In the genomic region with DNA sequence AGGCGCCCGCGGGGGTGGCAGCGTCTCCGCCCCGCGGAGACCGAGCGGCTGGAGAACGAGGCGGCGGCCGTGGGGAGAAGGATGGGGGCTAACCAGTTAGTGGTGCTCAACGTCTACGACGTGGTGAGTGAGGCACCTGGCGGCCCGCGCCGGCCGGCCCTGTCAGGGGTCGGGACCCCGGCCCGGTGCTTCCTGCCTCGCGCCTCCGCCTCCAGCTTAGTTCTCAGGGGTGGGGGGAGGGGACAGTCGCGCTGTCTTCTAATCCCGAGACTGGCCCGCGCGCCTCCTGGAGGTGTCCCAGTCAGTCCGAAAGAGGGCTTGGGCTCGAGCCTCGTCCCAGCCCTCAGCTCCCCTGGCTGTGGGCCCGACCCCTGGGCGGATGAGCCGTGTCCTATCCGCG, we compare ENCODE assay signal across 8 mouse cellular contexts. TPM values are rescaled to one million over a fixed set of nuclear protein-coding genes. Genes with fewer than 3 reads are reported as not detected.
DNase-seq lines count a peak whose midpoint lies in the region; ATAC-seq and TF ChIP-seq lines count a peak whose summit lies in the region.
"Not testable (repeated sequence)": the region's sequence is repeated elsewhere in the genome, so short reads cannot be mapped to it uniquely, and the experiment has no call there.

No protein-coding gene starts in this region.

- H3K4me3 ChIP-seq in ES-Bruce4 (ENCODE audit: low read depth, low read length), result peak overlapping the region; percentile 48
- H3K4me3 ChIP-seq in forebrain, embryonic 15.5 days, result peak overlapping the region; percentile 73
- peak overlapping the region; percentile 69 for H3K4me3 ChIP-seq in heart, postnatal 0 days (ENCODE audit: low read depth, low read length)
- H3K4me3 ChIP-seq in kidney, embryonic 15.5 days (replicated peaks), result peak overlapping the region; percentile 68
- H3K4me3 ChIP-seq in liver, embryonic 14.5 days (ENCODE audit: insufficient read depth in 1 of 2, low read depth in 2 of 2, low read length in 2 of 2), result peak overlapping the region; percentile 63 to 68
- peak overlapping the region; percentile 60 for H3K4me3 ChIP-seq in midbrain, embryonic 13.5 days (replicated peaks)
- peak overlapping the region; percentile 52 for H3K4me3 ChIP-seq in stomach, embryonic 14.5 days (ENCODE audit: low read depth, low read length)

- H3K27me3 ChIP-seq in ES-Bruce4 (ENCODE audit: control insufficient read depth, insufficient read depth, low read length, poor library complexity, severe bottlenecking); forebrain, embryonic 15.5 days; heart, postnatal 0 days (ENCODE audit: control insufficient read depth, insufficient read depth, low read length); kidney, embryonic 15.5 days; liver, embryonic 14.5 days (ENCODE audit: control insufficient read depth, insufficient read depth, low read length); midbrain, embryonic 13.5 days; stomach, embryonic 14.5 days (ENCODE audit: control insufficient read depth, insufficient read depth, low read length): not testable (repeated sequence)

- DNase-seq in embryo, embryonic 11.5 days (ENCODE audit: low read depth, low spot score), result peak; percentile 2
- not testable (repeated sequence) for DNase-seq in heart, postnatal 0 days (ENCODE audit: low spot score); liver, embryonic 14.5 days (ENCODE audit: low read depth in 3 of 3, low spot score in 3 of 3)

- H3K9ac ChIP-seq in ES-Bruce4 (ENCODE audit: low read depth, poor library complexity, severe bottlenecking), result peak overlapping the region; percentile 84
- peak overlapping the region; percentile 61 for H3K9ac ChIP-seq in forebrain, embryonic 15.5 days (replicated peaks)
- 0 out of 2 replicates have a peak overlapping the region, but pooled peaks have one; percentile 46 for H3K9ac ChIP-seq in heart, postnatal 0 days (replicated peaks; ENCODE audit: low read depth, low read length)
- H3K9ac ChIP-seq in kidney, embryonic 15.5 days, result peak overlapping the region; percentile 44
- H3K9ac ChIP-seq in liver, embryonic 14.5 days (replicated peaks), result peak overlapping the region; percentile 54
- peak overlapping the region; percentile 74 for H3K9ac ChIP-seq in midbrain, embryonic 13.5 days (replicated peaks)
- H3K9ac ChIP-seq in stomach, embryonic 14.5 days (replicated peaks; ENCODE audit: low read depth, low read length), result 0 out of 2 replicates have a peak overlapping the region, but pooled peaks have one; percentile 14

- TF ChIP-seq POLR2A in ES-Bruce4 (IDR thresholded peaks at IDR 0.05; ENCODE audit: insufficient read depth, low read length), result not testable (repeated sequence)

- H3K9me3 ChIP-seq in ES-Bruce4 (replicated peaks; ENCODE audit: control insufficient read depth, insufficient read depth, low read length, poor library complexity, severe bottlenecking); forebrain, embryonic 15.5 days; heart, postnatal 0 days (replicated peaks; ENCODE audit: control insufficient read depth, low read length); kidney, embryonic 15.5 days (replicated peaks); liver, embryonic 14.5 days (ENCODE audit: control insufficient read depth, low read length); midbrain, embryonic 13.5 days; stomach, embryonic 14.5 days (ENCODE audit: control insufficient read depth, low read depth, low read length): not testable (repeated sequence)

- peak overlapping the region; percentile 45 for H3K4me2 ChIP-seq in forebrain, embryonic 15.5 days (replicated peaks)
- peak overlapping the region; percentile 66 for H3K4me2 ChIP-seq in heart, postnatal 0 days (ENCODE audit: low read depth, low read length)
- H3K4me2 ChIP-seq in kidney, embryonic 15.5 days, result peak overlapping the region; percentile 70
- H3K4me2 ChIP-seq in liver, embryonic 14.5 days (ENCODE audit: low read depth), result peak overlapping the region; percentile 69
- peak overlapping the region; percentile 55 for H3K4me2 ChIP-seq in midbrain, embryonic 13.5 days (replicated peaks)
- peak overlapping the region; percentile 32 for H3K4me2 ChIP-seq in stomach, embryonic 14.5 days (replicated peaks; ENCODE audit: low read depth, low read length)

- under 1% methylated on average over 26 of the region's 41 CpGs for WGBS in forebrain, embryonic 15.5 days
- WGBS in heart, postnatal 0 days, result under 1% methylated on average over 24 of the region's 41 CpGs
- 0% methylated on average over 18 of the region's 41 CpGs for WGBS in kidney, embryonic 15.5 days
- under 1% methylated on average over 22 of the region's 41 CpGs for WGBS in liver, embryonic 14.5 days (ENCODE audit: insufficient replicate concordance)
- WGBS in midbrain, embryonic 13.5 days, result 0% methylated on average over 21 of the region's 41 CpGs
- WGBS in stomach, embryonic 14.5 days, result 0% methylated on average over 22 of the region's 41 CpGs

- not testable (repeated sequence) for ATAC-seq in forebrain, embryonic 15.5 days (replicated peaks); stomach, embryonic 14.5 days (ENCODE audit: insufficient number of reproducible peaks, insufficient read depth, low FRiP score, low read depth)
- peak; percentile 34 for ATAC-seq in heart, postnatal 0 days (ENCODE audit: insufficient read depth, low read depth)
- ATAC-seq in kidney, embryonic 15.5 days (replicated peaks; ENCODE audit: low FRiP score), result peak; percentile 60
- ATAC-seq in liver, embryonic 14.5 days (ENCODE audit: insufficient read depth), result peak; percentile 51
- peak; percentile 65; the same call in 1 of the 2 replicates for ATAC-seq in midbrain, embryonic 13.5 days

- TF ChIP-seq CTCF in ES-Bruce4 (IDR thresholded peaks at IDR 0.05; ENCODE audit: low read depth, low read length); heart, postnatal 0 days (IDR thresholded peaks at IDR 0.05; ENCODE audit: low read depth); liver, embryonic 14.5 days (IDR thresholded peaks at IDR 0.05; ENCODE audit: low read depth): not testable (repeated sequence)

- not testable (repeated sequence) for H3K4me1 ChIP-seq in ES-Bruce4 (ENCODE audit: control insufficient read depth, insufficient read depth, low read length); forebrain, embryonic 15.5 days; heart, postnatal 0 days (ENCODE audit: control insufficient read depth, insufficient read depth); kidney, embryonic 15.5 days; liver, embryonic 14.5 days (replicated peaks; ENCODE audit: control insufficient read depth in 2 of 2, insufficient read depth in 2 of 2, low read length in 1 of 2); midbrain, embryonic 13.5 days (replicated peaks); stomach, embryonic 14.5 days (ENCODE audit: control insufficient read depth, insufficient read depth, low read length)

- TF ChIP-seq EP300 in ES-Bruce4 (IDR thresholded peaks at IDR 0.05; ENCODE audit: insufficient read depth, low read depth, low read length); heart, postnatal 0 days (IDR thresholded peaks at IDR 0.05; ENCODE audit: low read depth); liver, embryonic 14.5 days (IDR thresholded peaks at IDR 0.05; ENCODE audit: low read depth): not testable (repeated sequence)

- H3K27ac ChIP-seq in ES-Bruce4 (ENCODE audit: insufficient read depth, low read length); liver, embryonic 14.5 days; stomach, embryonic 14.5 days (ENCODE audit: low read length): not testable (repeated sequence)
- peak overlapping the region; percentile 64 for H3K27ac ChIP-seq in forebrain, embryonic 15.5 days (replicated peaks)
- H3K27ac ChIP-seq in heart, postnatal 0 days (ENCODE audit: low read depth), result peak overlapping the region; percentile 65
- peak overlapping the region; percentile 64; the same call in 1 of the 2 replicates for H3K27ac ChIP-seq in kidney, embryonic 15.5 days
- 0 out of 2 replicates have a peak overlapping the region, but pooled peaks have one; percentile 35 for H3K27ac ChIP-seq in midbrain, embryonic 13.5 days

- H3K36me3 ChIP-seq in ES-Bruce4 (ENCODE audit: control insufficient read depth, insufficient read depth, low read length, poor library complexity, severe bottlenecking); forebrain, embryonic 15.5 days; heart, postnatal 0 days (replicated peaks; ENCODE audit: control insufficient read depth, insufficient read depth, low read length); kidney, embryonic 15.5 days; liver, embryonic 14.5 days (replicated peaks; ENCODE audit: control insufficient read depth, insufficient read depth, low read depth); midbrain, embryonic 13.5 days; stomach, embryonic 14.5 days (ENCODE audit: control insufficient read depth, insufficient read depth, low read length): not testable (repeated sequence)

RNA-seq across cellular contexts. Expression of a gene that starts 0.4 kb away (rescaled TPM):
- not detected in 2 replicates for polyA plus RNA-seq in ES-Bruce4 (2011; ENCODE audit: insufficient read depth, insufficient read length, low read depth, missing spikeins)
- 0.15 TPM in 2 replicates for polyA plus RNA-seq in forebrain, embryonic 15.5 days (2015; fragmentation: Nextera tagmentation; extraction: Ambion mirVana)
- not detected in 2 replicates for total RNA-seq in heart, postnatal 0 days (2014; rRNA removed; ENCODE audit: low replicate concordance)
- 0.12 and 0.21 TPM in 2 replicates for polyA plus RNA-seq in heart, postnatal 0 days (2015; fragmentation: Nextera tagmentation; extraction: Ambion mirVana)
- polyA plus RNA-seq in kidney, embryonic 15.5 days (2015; fragmentation: Nextera tagmentation; extraction: Ambion mirVana), result 0.19 and 0.23 TPM in 2 replicates
- not detected in 2 replicates for polyA plus RNA-seq in liver, embryonic 14.5 days (2012; rRNA removed)
- polyA plus RNA-seq in liver, embryonic 14.5 days (2014; fragmentation: Nextera tagmentation; extraction: Ambion mirVana), result 0.06 TPM in 1 of 2 replicates, not detected in the other
- polyA plus RNA-seq in midbrain, embryonic 13.5 days (2015; fragmentation: Nextera tagmentation; extraction: Ambion mirVana), result 0.27 and 0.28 TPM in 2 replicates
- 0.27 and 0.46 TPM in 2 replicates for polyA plus RNA-seq in stomach, embryonic 14.5 days (2014; fragmentation: Nextera tagmentation; extraction: Ambion mirVana)

Comparison
In these comparisons a context has a peak if more than half of its experiments do, and no peak if none do; other contexts are left out.
1. H3K9ac ChIP-seq: peak in every context shown above with its lines; median percentile 84 in ES-Bruce4; 74 in midbrain, embryonic 13.5 days; 61 in forebrain, embryonic 15.5 days; 54 in liver, embryonic 14.5 days; 46 in heart, postnatal 0 days; 44 in kidney, embryonic 15.5 days; 14 in stomach, embryonic 14.5 days.